Mouse (Mus musculus): Measurements from ENCODE around the gene Vps8.

Vps8 gene

DNA sequence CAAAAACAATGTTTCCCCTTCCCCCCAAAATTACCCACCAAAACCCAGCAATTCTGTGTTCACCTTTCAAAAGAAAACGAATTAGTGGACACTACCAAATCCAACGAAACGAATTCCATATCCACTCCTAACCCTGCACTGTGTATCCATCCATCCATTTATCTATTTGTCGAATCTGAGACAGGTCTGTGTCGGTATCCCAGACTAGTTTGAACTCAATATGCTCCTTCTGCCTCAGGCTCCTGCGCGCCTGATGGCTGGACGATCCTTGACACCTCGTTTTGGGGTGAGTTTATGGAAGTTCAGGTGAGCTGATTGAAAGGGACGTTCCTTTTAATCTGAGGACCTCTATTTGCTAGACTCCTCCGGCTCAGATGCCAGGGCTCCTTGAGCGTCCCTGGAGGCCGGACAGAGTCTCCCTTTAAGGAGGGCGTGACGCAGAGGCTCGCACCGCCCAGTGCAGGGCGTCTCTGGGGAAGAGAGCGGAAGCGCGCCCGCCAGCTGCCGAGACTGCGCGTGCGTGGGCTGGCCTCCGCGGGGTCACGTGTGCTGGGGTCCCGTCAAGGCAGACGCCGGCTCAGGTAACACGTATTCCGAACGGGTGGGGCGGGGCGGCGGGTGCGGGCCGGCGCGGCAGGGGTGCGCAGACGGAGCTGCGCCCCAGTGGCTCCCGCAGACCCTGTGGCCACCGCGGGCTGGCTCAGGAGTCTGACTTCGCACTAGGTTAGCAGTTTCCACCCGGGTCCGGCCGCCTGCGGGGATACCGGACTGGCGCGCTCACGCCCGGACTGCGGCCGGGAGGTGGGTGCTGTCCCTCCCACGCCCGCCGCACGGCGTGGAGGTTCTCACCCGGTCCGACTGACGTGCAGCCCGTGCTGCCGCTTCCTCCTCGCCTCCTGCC is at the start of gene Vps8:
TSS of gene Vps8 (plus strand) at position 474 of the 901 bp plus-strand sequence.
- DNase-seq (ENCODE audit: low spot score in 2 of 2): peak; percentile 79 to 84

DNA sequence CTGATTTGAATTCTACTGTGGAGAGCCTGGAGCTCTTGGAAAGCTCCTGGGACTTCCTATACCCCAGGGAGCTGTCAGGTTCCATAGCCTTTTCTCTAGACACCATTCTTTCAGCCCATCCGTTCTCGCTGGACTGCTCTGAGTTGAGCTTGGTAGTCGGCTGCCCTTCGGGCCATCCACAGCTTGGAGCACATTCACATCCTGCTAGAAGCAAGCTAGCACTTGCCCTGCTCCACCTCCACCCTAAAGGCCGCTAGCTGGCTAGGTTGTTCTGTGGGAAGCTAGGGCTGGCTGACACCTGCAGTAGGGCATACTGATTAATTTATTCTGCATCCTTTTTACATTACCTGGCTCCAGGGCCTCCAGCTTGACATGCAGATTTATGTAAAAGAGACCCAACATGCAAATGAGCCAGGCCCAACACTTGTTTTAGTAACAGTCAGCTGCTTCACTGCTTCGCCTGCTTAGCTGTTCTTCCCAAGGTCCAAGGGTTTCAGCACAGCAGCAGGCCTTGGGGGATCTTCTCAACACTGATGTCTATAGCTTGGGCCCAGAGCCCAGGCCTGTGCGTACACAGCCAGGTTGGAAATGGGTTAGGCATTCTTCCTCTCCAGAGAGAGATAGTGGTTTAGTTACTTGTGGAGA is 49.5 kb upstream of the Vps8 start:
- no peak for DNase-seq (ENCODE audit: low spot score in 2 of 2)

DNA sequence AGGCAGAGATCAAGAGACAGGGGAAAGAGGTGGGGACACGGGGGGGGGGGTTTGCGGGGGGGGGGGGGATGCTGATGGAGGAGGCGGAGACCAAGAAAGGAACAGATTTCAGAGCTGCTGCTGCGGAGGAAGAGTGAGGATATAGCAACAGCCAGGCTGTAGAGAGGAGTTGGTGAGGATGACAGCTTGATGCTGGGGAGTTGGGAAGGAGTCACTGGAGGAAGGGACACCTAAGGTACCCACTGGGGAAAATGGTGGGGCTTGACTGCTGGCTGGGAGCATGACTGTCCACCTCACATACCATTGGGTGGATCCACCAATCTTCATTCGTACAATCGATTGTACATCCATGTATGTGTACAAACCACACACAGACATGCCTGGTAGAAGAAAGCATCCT is 48.9 kb upstream of the Vps8 start:
- no peak for DNase-seq (ENCODE audit: low spot score in 2 of 2)

DNA sequence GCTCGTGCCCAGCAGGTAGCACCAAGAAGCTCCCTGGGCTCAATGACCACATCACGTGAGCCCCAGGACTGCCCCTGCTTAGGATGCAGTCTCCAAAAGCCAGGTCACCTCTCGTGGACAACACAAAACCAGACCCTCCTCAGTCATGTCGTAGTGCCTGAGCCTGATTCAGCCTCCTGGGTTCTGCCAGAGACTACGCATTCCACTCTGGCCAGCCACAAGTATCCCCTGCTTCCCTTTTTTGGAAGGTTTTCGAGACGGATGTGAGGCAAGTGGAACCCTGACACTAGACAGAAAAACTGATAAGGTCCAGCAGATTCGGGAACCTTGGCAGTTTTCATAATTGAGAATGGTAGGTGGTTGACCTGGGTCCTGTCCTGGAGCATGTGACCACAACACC is 47.8 kb upstream of the Vps8 start:
- DNase-seq (ENCODE audit: low spot score in 2 of 2): no peak

DNA sequence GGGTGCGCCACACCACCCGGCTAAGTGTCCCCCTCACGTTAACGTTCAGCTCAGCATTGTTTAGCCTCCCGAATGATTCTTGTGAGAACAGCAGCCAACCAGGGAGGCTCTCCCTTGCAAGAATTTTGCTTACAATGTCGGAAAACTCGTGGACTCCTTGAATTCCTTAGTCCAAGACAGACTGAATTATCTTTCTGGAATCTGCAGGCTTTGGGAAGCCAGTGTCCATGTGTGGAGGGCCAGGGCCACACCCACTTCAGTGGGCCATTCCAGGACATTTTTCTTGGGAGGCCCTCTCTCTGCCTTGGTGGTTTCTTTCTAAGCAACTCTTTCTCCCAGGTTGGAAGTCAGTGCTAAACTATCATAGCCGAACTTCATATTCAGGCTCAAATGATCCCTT is 46.6 kb upstream of the Vps8 start:
- DNase-seq (ENCODE audit: low spot score in 2 of 2): no peak

DNA sequence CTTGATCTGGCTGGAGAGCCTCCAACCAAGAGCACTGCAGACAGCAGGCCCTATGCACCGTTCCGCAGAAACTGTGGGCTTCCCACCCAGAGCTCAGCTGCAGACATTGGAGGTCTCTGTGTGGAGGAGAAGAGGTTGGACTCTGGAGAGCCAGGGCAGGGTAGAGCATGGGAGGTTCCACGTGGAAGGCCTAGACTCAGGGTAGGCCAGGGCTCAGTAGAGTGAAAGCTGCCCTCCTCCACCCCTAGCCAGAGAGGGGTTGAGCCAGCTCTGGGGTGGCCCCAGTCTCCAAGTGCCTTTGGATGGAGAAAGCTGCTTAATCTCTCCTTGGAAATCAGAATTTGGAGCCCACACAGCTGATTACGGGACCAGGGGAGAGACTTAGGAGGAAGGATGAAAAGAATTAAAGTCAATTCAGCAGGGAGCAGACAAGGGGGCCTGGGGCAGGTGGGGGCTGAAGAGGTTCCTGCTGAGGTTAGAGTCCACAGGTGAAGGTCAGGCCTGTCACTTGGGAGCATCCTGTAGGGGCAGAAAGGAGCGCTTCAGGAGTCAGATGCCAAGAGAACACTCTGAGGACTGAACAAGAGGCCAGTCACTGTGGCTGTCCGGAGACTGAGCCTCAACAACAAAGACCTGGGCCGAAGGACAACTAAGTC is 45.8 kb upstream of the Vps8 start:
- DNase-seq (ENCODE audit: low spot score in 2 of 2): no peak

DNA sequence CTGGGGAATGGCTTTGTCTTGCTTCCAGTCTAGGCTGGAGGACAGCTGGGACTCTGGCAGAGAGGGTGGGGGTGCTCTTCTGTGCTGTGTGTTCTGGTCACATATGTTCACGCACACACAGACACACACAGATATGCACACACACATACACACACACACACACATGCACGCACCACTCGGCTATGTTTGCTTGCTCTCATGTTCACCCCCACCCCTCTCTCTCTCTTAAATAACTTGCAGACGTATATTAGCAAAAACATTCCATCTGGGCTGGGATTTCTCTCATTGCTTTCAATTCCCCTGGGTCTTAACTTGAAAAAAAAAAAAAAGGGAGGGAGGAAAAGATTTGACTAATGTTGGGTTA is 45.3 kb upstream of the Vps8 start:
- no peak for DNase-seq (ENCODE audit: low spot score in 2 of 2)

DNA sequence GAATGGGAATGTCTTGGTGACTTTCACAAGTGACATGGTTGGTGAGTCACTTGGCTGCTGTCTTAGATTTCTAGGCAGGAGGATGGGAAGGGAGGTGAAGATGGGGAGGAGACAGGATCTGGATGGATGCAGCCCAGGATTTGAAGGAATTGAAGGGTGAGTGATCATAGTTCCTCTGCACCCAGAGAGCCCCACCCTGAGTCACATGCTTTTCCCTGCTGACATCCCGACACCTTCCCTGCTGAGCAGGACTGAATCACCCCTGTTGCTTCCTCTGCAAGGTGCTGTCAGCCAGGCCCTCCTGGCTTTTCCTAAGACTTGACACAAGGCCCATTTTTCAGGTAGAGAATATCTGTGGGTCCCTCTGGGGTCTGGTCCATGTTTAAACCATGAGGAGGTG is 41.4 kb upstream of the Vps8 start:
- no peak for DNase-seq (ENCODE audit: low spot score in 2 of 2)

DNA sequence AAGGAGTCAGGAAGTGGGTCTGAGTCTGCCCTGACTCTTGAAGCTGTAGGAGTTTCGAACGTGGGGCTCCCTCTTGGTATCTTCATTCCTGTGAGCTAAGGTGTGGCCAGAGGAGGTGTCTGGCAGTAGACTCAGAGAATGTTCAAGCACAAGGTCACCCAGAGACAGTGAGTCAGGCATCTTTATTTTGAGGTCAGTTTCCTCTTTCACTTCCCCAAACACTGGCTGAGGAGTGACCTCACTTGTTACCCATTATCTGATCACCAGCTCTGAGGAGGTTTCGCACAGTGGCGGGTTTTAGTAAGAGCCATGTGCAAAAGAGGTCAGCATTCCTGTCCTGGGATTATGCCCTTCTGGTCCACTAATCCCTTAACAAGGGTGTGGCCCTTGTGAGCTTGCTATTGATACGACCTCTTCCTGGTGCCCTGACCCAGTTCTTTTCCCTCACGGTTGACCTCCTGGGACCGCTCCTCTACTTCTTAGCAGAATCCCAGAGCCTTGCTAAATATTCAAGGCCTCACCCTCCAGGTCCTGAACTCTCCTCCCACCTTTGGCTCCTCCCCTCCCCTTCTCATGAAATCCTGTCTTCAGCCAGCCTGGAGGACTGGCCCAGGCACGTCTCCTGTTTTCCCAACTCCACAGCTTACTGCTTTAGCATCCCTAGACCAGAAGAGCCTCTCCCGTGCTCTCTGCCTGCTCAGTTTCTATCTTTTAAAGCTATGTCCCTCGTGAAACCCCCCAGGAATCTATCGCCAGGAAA is 40.6 kb upstream of the Vps8 start:
- no peak for DNase-seq (ENCODE audit: low spot score in 2 of 2)

DNA sequence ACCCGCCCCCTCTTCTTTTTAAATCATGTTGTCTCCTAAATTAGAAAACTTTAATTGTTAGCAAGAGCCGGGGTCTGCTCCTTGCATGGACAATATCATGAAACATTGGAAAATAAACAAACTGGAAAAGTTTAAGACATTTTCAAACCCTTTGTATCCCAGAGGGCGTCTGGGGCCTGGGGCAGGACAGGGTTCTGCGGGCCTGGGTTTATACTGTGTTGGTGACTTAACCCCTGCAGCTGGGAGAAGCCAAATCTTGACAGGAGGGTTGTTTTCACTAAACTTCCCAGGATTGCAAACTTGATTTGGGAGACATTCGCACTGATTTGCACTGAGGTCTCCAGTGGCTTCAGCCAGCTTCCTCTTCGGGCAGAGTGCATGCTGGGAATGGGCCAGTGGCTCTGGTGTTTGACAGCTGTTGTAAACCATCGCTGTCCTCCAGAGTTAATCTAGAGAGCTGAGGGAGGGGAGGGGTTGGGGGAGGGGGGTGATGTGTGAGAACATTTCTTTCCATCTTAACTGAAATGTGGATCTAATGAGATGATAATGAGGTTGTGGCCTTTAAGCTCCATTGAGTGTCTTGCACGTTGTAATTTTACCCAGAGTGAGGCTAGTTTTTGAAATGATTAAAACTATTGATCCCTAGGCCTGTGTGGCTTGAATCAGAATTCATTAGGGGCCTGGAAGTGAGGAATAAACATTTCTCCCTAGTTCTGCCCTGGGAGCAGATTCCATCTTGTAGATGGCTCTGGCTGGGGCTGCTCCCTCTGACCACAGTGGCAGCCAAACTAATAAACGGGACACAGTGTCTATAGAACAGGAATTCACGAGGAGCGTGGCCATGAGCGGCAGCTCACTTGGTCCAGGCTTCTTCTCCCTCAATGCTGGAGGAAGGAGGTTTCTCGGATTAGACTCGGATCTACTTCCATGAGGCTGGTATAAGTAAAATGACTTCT is 36.7 kb upstream of the Vps8 start:
- DNase-seq (ENCODE audit: low spot score in 2 of 2): no peak

DNA sequence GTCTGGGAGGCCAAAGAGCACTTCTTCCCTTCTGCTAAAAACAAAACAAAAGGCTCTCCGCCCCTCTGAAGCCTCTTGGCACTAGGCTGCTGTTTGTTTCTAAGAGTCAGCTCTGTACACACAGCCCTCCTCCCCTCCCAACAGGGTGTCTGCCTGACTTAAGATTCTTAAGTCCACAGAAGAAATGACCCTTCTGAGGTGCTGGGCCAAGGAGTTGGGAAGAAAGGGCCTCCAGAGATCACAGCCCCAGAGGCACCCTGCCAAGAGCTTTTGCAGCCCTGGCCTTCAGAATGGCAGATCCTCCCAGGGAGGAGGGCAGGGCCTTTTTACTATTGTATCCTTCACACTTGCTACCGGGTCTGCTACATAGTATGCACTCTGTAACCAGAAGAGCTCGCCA is 33.6 kb upstream of the Vps8 start:
- DNase-seq (ENCODE audit: low spot score in 2 of 2): no peak

DNA sequence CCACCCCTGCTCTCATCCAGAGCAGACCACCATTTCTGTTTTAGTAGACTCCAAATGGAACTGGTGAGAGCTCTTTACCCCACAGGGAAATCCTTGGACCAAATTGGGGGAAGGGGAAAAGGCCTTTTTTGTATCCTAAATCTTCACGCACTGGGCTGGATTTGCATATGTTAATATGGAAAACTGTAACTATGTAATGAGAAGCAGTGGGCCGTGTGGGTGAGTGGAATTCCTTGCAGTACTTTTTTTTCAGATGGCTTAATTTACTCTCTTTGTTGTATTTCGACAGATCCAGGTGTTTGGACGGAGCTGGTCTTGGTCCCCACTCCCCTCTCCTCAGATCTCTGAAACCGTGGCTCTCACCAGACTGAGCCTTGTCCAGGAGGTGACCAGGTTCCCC is 32.2 kb upstream of the Vps8 start:
- DNase-seq (ENCODE audit: low spot score in 2 of 2): no peak

DNA sequence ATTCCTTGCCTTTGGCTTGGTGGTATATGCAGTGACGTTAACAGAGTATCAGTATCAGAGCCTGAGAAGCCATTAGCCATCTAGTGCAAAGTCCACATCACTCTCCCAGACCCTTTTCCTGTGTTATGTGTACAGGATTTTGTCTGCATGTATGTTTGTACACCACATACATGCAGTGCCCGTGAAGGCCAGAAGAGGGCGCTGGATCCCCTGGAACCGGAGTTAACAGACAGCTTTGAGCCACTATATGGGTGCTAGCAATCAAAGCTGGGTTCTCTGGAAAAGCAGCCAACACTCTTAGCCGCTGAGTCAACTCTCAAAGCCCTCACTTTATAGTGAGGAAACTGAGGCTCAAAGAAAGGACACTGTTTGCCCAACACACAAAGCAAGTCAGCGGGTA is 30.8 kb upstream of the Vps8 start:
- DNase-seq (ENCODE audit: low spot score in 2 of 2): peak in 1 of 2 experiments; percentile 18

DNA sequence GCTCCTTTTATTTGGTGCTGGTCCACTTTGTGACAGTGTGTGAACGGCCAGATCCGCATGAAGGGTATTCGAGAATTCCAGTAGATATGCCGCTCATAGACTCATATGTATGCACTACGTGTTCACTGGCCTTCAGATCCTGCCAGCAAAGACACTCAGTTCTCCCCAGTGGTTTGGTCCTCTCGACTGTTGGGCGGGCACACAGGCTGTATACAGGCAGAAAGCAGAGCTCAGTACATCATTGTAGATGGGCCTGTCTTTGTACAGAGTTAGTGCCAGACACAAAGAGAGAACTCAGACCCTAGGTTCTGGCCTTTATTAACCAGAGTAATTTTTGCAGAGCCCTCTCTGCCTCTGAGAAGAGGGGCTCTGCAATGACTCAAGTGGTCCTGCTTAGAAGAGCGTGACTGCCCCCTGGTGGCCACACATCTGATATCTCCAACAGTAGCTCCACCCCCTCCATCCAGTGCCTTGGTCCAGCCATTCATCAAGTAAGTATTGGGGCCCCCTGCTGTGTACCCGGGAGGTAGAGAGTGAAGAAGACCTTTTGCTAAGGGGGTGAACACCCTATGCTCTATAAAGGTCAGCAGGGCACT is 30.3 kb upstream of the Vps8 start:
- DNase-seq (ENCODE audit: low spot score in 2 of 2): peak; percentile 51 to 69

DNA sequence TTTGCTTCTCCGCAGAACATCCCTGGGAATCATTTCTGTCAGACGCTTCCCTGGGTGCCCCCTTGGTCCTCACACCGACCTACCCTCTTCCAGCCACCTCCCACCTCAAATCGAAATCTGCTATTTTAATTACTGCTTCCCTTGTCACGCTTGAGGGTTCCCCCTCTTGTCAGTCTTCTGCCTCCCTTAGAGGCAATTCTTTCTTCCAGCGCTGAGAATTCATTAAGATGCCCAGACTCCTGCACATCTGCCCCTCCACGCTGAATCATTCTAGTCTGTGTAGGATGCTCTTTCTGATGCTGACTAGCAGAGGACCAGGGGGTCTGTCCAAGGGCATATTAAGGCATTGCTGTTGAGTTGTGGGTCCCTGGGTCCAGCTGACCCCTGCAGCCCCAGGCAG is 27.4 kb upstream of the Vps8 start:
- DNase-seq (ENCODE audit: low spot score in 2 of 2): no peak

DNA sequence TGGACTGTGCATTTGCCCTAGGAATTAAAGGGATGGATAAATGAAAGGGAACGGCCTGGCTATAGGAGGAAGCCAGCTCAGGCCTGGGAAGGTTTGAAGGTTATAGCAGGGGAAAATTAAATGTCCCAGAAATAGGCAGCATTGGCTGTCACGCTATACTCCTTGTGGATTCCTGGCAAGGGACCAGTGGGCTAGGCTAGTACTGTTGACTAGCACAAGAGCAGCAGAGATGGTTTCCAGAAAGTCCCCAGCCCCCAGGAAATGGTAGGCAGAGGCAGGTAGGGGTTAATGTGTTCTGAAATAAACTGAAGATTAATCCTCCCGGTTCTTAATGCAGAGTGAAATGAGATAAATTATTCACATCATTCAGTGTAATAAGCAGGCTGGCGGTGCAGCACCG is 25.2 kb upstream of the Vps8 start:
- DNase-seq (ENCODE audit: low spot score in 2 of 2): no peak

DNA sequence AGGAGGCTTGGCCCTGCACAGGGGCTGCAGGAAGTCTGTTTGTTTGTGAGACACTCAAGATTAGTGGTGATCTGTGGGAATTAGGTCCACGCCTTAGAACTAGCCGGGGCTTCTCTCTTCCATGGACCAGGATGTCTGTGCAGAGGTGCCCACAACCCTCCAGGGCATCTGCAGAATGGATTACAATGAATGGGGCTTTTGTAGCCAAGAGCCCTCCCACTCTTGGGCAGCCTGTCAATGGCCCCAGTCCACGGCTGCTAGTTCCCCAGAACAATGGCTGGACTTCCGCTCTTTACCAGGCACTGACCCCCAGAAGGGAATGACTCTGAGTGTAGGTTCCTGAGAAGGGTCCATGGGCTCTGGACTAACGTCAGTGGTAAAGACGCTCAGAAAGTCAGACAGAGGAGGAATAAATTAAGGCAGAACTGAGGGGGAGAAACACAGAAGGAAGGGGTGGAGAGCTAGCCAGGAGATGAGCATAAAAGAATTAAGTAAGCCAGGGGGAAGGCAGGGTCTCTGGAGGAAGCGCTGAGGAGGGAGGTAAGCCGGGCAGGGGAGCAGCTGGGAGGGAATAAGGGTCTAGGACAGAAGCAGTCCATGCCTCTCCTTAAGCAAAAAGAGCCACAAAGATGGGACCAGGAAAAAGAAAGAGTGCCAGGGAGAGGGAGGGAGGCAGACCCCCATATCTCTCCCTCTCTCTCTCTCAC is 24.4 kb upstream of the Vps8 start:
- no peak for DNase-seq (ENCODE audit: low spot score in 2 of 2)

DNA sequence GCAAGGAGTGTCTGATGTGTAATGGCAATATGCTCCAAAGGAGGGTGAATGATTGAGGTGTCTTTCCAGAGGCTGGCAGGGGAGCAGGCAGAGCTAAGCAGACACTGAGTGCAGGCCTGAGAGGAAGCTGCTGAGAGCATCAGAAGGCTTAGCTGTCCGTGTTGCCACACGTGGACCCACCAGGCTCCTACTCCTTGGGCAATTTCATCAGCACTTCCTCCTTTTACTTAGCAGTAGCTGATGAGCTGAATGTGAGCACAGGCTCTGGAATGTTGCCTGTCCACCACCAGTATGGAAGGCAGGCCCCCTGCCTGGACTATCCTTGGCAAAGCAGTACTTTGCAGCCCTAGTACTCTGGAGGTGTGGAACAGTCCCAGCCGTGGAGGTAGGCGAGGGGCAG is 23.0 kb upstream of the Vps8 start:
- DNase-seq (ENCODE audit: low spot score in 2 of 2): no peak

DNA sequence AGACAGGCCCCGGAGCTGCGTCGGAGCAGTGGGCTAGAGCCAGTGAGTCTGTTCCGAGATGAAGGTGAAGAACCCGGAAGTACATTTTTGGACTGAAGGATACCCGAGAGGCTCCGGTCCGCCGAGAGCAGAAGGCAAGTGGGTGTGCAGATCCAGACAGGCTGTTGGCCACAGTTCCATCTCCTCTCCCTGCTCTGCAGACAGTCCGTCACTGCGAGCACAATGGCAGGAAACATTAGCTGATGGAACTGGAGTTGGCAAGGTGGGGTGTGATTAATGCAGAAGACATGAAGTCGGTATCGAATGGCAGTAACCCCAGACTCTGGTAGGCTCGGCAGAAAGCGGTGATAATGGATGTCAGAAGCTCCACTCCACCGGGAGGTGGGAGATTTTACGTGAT is 20.9 kb upstream of the Vps8 start:
- DNase-seq (ENCODE audit: low spot score in 2 of 2): no peak

DNA sequence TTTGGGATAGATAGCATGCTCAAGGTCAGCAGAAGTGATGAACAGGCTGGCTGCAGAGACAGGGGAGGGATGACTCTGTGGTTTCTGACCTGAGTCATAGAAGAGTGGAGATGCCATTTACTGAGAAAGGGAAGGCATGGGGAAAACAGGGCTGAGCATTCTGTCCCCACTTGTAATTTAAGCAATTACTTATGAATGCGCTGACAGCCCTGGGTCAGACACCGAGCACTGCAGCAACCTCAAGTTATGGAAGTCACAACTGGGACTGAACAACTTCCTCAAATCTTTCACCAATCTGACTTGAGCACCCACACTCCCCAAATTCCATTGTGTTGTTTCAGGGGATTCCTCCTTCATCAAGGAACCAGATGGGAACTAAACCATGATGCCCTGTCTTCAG is 19.5 kb upstream of the Vps8 start:
- no peak for DNase-seq (ENCODE audit: low spot score in 2 of 2)

Measured in spleen, postnatal 14 days (tissue).